Mouse (Mus musculus) urinary bladder, postnatal 4 days (tissue): ENCODE results near the gene Zfp882.
"Not testable (repeated sequence)": the region's sequence is repeated elsewhere in the genome, so short reads cannot be mapped to it uniquely, and the experiment has no call there.

Source experiments
- DNase-seq, 2 experiments: peaks; one replicate each; pipeline ENCODE4 v3.0.0; 2021 to 2022; ENCODE audit warnings: low spot score in 2 of 2

Zfp882 gene

GRCm38 (mm10) chr8:71952489-71952888, 44.1 kb downstream of the Zfp882 start:
- DNase-seq, result no peak

- not testable (repeated sequence) for DNase-seq
These were observed 44.7 kb downstream of the Zfp882 start for GRCm38 (mm10) chr8:71952961-71953700.

DNA sequence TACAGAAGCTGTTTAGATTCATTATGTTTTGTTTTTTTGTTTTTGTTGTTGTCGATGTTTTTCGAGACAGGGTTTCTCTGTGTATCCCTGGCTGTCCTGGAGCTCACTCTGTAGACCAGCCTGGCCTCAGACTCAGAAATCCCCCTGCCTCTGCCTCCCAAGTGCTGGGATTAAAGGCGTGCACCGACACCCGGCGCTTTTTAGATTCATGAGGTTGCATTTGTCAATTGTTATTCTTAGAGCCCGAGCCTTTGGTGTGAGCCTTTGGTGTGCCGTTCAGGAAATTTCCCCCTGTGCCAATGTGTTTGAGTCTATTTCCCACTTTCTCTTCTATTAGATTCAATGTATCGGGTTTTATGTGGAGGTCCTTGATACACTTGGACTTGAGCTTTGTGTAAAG, 46.3 kb downstream of the Zfp882 start:
- no peak for DNase-seq

GRCm38 (mm10) chr8:71960483-71960882, 52.1 kb downstream of the Zfp882 start:
- DNase-seq, result peak in 1 of 2 experiments; percentile 7

DNA sequence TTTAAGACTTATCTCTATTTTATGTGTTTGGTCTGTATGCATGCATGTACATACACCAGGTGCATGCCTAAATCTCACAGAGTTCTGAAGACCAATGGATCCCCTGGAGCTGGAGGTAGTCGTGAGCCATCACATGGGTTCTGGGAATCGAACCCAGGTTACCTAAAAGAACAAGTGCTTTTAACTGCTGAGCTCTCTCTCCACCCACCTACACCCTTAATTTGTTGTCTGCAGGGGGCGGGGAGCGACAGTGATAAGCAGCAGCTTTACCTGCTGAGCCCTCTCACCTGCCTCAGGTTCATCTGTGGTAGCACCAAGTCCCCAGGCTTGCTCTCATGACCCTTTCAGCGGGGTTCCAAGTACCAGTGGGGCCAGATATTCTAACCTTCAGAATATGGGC, 53.4 kb downstream of the Zfp882 start:
- peak in 1 of 2 experiments; percentile 50 for DNase-seq

DNA sequence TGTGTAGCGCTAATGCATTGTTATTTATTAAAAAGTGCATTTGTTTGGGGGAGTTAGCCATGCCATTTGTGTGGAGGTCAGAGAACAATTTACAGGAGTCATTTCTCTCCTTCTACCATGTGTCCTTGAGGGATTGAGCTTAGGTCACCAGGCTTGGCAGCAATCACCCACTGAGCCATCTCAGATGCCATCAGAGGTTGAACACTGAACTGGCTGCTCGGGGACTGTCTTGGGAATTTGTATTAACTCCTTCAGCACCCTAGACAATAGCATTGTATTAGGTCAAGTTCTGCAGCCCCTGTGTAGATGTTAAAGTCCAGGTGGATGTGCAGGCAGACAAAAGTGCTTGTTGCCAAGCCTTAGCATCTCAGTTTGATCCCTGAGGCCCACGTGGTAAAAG, 55.6 kb downstream of the Zfp882 start:
- DNase-seq, result peak in 1 of 2 experiments; percentile 17

GRCm38 (mm10) chr8:71965166-71965565, 56.8 kb downstream of the Zfp882 start:
- DNase-seq, result peak in 1 of 2 experiments; percentile 47
